Mouse (Mus musculus) CH12.LX (cell line): ENCODE data around the gene Lrp5. TPM values are rescaled to one million over a fixed set of nuclear protein-coding genes. Genes with fewer than 3 reads are reported as not detected.

ENCODE experiments used
- DNase-seq: peaks from one replicate; pipeline ENCODE4 v3.0.0-alpha.2; 2013; ENCODE audit errors: extremely low read depth
- H3K27ac ChIP-seq: 2 replicates; pipeline ENCODE4 v1.5.1; 2012; ENCODE audit warnings: low read depth, mild to moderate bottlenecking, control low read depth, moderate library complexity; ENCODE audit not compliant: insufficient read depth
- H3K27me3 ChIP-seq: replicated peaks from 2 replicates; pipeline ENCODE3; 2012; ENCODE audit warnings: inconsistent platforms
- H3K36me3 ChIP-seq, 2 experiments: replicated peaks in 1 of 2; 2 replicates each; pipeline versions ENCODE3 to v1.6.1; 2012; ENCODE audit warnings: inconsistent platforms in 1 of 2, low read length in 1 of 2, mild to moderate bottlenecking in 1 of 2, mixed read lengths in 1 of 2, moderate library complexity in 1 of 2; ENCODE audit not compliant: control insufficient read depth in 1 of 2, insufficient read depth in 1 of 2
- H3K4me1 ChIP-seq, 2 experiments: 2 replicates each; pipeline ENCODE4 v1.6.1; 2012; ENCODE audit warnings: inconsistent platforms in 1 of 2, moderate library complexity in 1 of 2; ENCODE audit not compliant: insufficient read depth in 2 of 2, control insufficient read depth in 1 of 2
- H3K4me2 ChIP-seq: 2 replicates; pipeline ENCODE4 v1.6.1; 2012; ENCODE audit warnings: low read depth, mild to moderate bottlenecking, control low read depth; ENCODE audit not compliant: poor library complexity, insufficient read depth, severe bottlenecking
- H3K4me3 ChIP-seq, 3 experiments: fragments of 150-350 bp in 1 of 3; sonication (generic) in 1 of 3; replicated peaks in 1 of 3; 2 replicates each; pipeline versions ENCODE3 to v1.5.1; 2011 to 2012; ENCODE audit warnings: low read depth in 2 of 3, low read length in 2 of 3, mild to moderate bottlenecking in 2 of 3, moderate library complexity in 2 of 3, control low read depth in 1 of 3, improper control_type of control experiment in 1 of 3, inconsistent platforms in 1 of 3, mixed read lengths in 1 of 3; ENCODE audit not compliant: poor library complexity in 1 of 3
- H3K79me2 ChIP-seq: replicated peaks from 2 replicates; pipeline ENCODE4 v1.6.1; 2012; ENCODE audit warnings: mild to moderate bottlenecking, moderate library complexity; ENCODE audit not compliant: control insufficient read depth, poor library complexity, insufficient read depth, severe bottlenecking; ENCODE audit errors: extremely low read depth
- H3K9ac ChIP-seq: 2 replicates; pipeline ENCODE4 v1.6.1; 2012; ENCODE audit warnings: low read depth, mild to moderate bottlenecking, control low read depth, moderate library complexity; ENCODE audit not compliant: insufficient read depth
- H3K9me3 ChIP-seq: replicated peaks from 2 replicates; pipeline ENCODE3; 2012; ENCODE audit warnings: low read length, inconsistent platforms, mixed read lengths
- BHLHE40 ChIP-seq: IDR thresholded peaks from 2 replicates; pipeline ENCODE4 v1.6.1; 2011; ENCODE audit warnings: mild to moderate bottlenecking, low read depth, low read length, improper control_type of control experiment
- CHD1 ChIP-seq: IDR thresholded peaks from 2 replicates; pipeline ENCODE4 v1.6.1; 2012; ENCODE audit warnings: low read depth, low read length, improper control_type of control experiment, inconsistent platforms
- EP300 ChIP-seq: IDR thresholded peaks from 2 replicates; pipeline ENCODE4 v1.6.1; 2011; ENCODE audit warnings: low read length, improper control_type of control experiment
- IRF4 ChIP-seq: IDR thresholded peaks from 2 replicates; pipeline ENCODE4 v1.6.1; 2014; ENCODE audit warnings: low read depth, mild to moderate bottlenecking, inconsistent platforms, low read length, improper control_type of control experiment
- JUN ChIP-seq: IDR thresholded peaks from 2 replicates; pipeline ENCODE4 v1.6.1; 2011; ENCODE audit warnings: low read depth, mild to moderate bottlenecking, low read length, improper control_type of control experiment, moderate library complexity; ENCODE audit not compliant: insufficient read depth
- JUND ChIP-seq: conservative IDR thresholded peaks from 2 replicates; pipeline ENCODE4 v1.6.1; 2011; ENCODE audit warnings: low read depth, low read length, improper control_type of control experiment
- MAFK ChIP-seq: IDR thresholded peaks from 2 replicates; pipeline ENCODE4 v1.6.1; 2011; ENCODE audit warnings: low read length, improper control_type of control experiment; ENCODE audit not compliant: insufficient replicate concordance
- MAX ChIP-seq: IDR thresholded peaks from 2 replicates; pipeline ENCODE4 v1.6.1; 2011; ENCODE audit warnings: low read length, improper control_type of control experiment
- MEF2A ChIP-seq: IDR thresholded peaks from 2 replicates; pipeline ENCODE4 v1.6.1; 2014; ENCODE audit warnings: low read depth, mild to moderate bottlenecking, inconsistent platforms, low read length, improper control_type of control experiment, borderline replicate concordance
- MXI1 ChIP-seq: IDR thresholded peaks from 2 replicates; pipeline ENCODE4 v1.6.1; 2011; ENCODE audit warnings: mild to moderate bottlenecking, low read depth, low read length, improper control_type of control experiment
- MYC ChIP-seq: IDR thresholded peaks from 2 replicates; pipeline ENCODE4 v1.6.1; 2011; ENCODE audit warnings: low read depth, mild to moderate bottlenecking, improper control_type of control experiment, low read length
- RAD21 ChIP-seq: IDR thresholded peaks from 2 replicates; pipeline ENCODE4 v1.6.1; 2011; ENCODE audit warnings: low read depth, mild to moderate bottlenecking, low read length, improper control_type of control experiment, moderate library complexity
- RCOR1 ChIP-seq: conservative IDR thresholded peaks from 2 replicates; pipeline ENCODE4 v1.6.1; 2012; ENCODE audit warnings: low read depth, mild to moderate bottlenecking, inconsistent platforms, low read length, improper control_type of control experiment
- TBP ChIP-seq: conservative IDR thresholded peaks from 2 replicates; pipeline ENCODE4 v1.6.1; 2011; ENCODE audit warnings: low read depth, low read length, improper control_type of control experiment
- UBTF ChIP-seq: IDR thresholded peaks from 2 replicates; pipeline ENCODE4 v1.6.1; 2012; ENCODE audit warnings: low read depth, mild to moderate bottlenecking, inconsistent platforms, low read length, improper control_type of control experiment, moderate library complexity
- dilution Hi-C: fragments of 300-500 bp; cut with MboI; formaldehyde crosslinking; loops from 2 replicates; pipeline ENCODE4 v1.14.3; 2020; ENCODE audit warnings: low sequenced_read_pairs; ENCODE audit not compliant: extremely low pct_unique_long_range_greater_than_20kb, extremely low pct_ligation_motif_present
- in situ Hi-C: fragments of 300-500 bp; cut with MboI; formaldehyde crosslinking; loops from 3 replicates; pipeline ENCODE4 v1.14.3; 2019; ENCODE audit warnings: low sequenced_read_pairs, low pct_ligation_motif_present, low pct_unique_long_range_greater_than_20kb, mixed read lengths
- polyA plus RNA-seq: library from polyadenylated mRNA; unstranded; fragments of >175 nt; gene quantifications from 2 replicates; pipeline ENCODE4 v1.2.1, GENCODE M21; 2012; ENCODE audit warnings: low read depth; ENCODE audit not compliant: insufficient read length
- total RNA-seq, 2 experiments: library from RNA; depleted of rRNA; stranded (reverse); fragments of 300-350 nt in 1 of 2; fragments of >200 nt in 1 of 2; gene quantifications; 2 replicates each; pipeline ENCODE4 v1.2.3; 2012 to 2014

The Lrp5 gene
- total and polyA plus RNA-seq, 3 experiments, result 0.13 to 1.4 (median 1.1) TPM

DNA sequence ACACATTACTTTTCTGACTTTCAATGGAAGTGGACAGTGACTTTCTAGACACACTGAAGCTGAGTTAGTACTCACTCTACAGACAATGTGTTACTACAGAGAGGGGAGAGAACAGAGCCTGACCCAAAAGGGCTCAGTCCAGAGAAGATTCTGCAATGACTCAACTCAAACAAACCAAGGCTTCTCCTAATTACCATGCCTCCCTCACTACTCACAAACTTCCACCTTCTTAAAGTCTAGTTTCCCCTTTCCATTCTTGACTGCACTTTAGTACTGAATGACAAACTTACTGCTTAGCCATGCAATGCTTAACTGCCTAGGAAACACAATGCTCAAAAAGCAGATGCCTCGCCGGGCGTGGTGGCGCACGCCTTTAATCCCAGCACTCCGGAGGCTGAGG is 148.7 kb downstream of the Lrp5 start:
- peak; percentile 89 for DNase-seq
- Histone ChIP-seq H3K36me3 (peaks cover 7 to 39% of the 10 kb centered on the region in 2 experiments), H3K27ac (peak overlapping the region; percentile 100), H3K9me3 (no peaks in the 10 kb centered on the region), H3K27me3 (no peaks in the 10 kb centered on the region), H3K9ac (peak overlapping the region; percentile 50; the same call in 1 of the 2 replicates), H3K4me2 (peak overlapping the region; percentile 55), H3K4me3 (no peak overlapping the region), H3K4me1 (peaks cover 27 to 66% of the 10 kb centered on the region in 2 experiments), H3K79me2 (peaks cover 70% of the 10 kb centered on the region)
- TF ChIP-seq MEF2A (peak; percentile 63), EP300 (peak; percentile 75), JUN (peak; percentile 23; the same call in 1 of the 2 replicates), BHLHE40 (0 out of 2 replicates have a peak, but pooled peaks have one; percentile 7), IRF4 (peak; percentile 74; the same call in 1 of the 2 replicates), JUND (peak; percentile 66), UBTF (no peak), MYC (peak; percentile 83), CHD1 (no peak), TBP (peak; percentile 66; the same call in 1 of the 2 replicates), MAFK (peak; percentile 41; the same call in 1 of the 2 replicates), RCOR1 (no peak), MAX (peak; percentile 28; the same call in 1 of the 2 replicates), MXI1 (peak; percentile 50; the same call in 1 of the 2 replicates), RAD21 (no peak)
- dilution Hi-C loops (no loop called here), in situ Hi-C loops (no loop called here)

- Histone ChIP-seq H3K9ac (peak overlapping the region; percentile 58; the same call in 1 of the 2 replicates), H3K4me3 (no peak overlapping the region), H3K79me2 (peaks cover 75% of the 10 kb centered on the region), H3K27me3 (no peaks in the 10 kb centered on the region), H3K4me1 (peaks cover 33 to 87% of the 10 kb centered on the region in 2 experiments), H3K36me3 (peaks cover 7 to 25% of the 10 kb centered on the region in 2 experiments), H3K9me3 (no peaks in the 10 kb centered on the region), H3K27ac (peak overlapping the region; percentile 16; the same call in 1 of the 2 replicates), H3K4me2 (no peak overlapping the region; the same call in 1 of the 2 replicates)
- dilution Hi-C loops, result no loop called here
- TF ChIP-seq MAX (no peak), MEF2A (peak; percentile 58; the same call in 1 of the 2 replicates)
- peak; percentile 42 for DNase-seq
- in situ Hi-C loops, result no loop called here
Observed at GRCm38 (mm10) chr19:3534945-3535344, 151.4 kb downstream of the Lrp5 start.

Other genes starting within 250 kb of the Lrp5 start
- gene Ppp6r3, start 110.8 kb downstream of the Lrp5 start, total RNA-seq (2012; rRNA removed), result 67.0 and 68.5 TPM in 2 replicates
- 94.6 and 104 TPM in 2 replicates for gene Ppp6r3, start 110.8 kb downstream of the Lrp5 start, total RNA-seq (2014; rRNA removed)
- gene Ppp6r3, start 110.8 kb downstream of the Lrp5 start, polyA plus RNA-seq, result 66.2 and 72.3 TPM in 2 replicates
- gene 1810055G02Rik, start 21.7 kb upstream of the Lrp5 start, total RNA-seq (2012; rRNA removed), result 7.9 and 8.0 TPM in 2 replicates
- gene 1810055G02Rik, start 21.7 kb upstream of the Lrp5 start, total RNA-seq (2014; rRNA removed), result 4.9 and 5.6 TPM in 2 replicates
- 9.5 and 10.8 TPM in 2 replicates for gene 1810055G02Rik, start 21.7 kb upstream of the Lrp5 start, polyA plus RNA-seq
- 10.9 and 11.0 TPM in 2 replicates for gene Kmt5b, start 80.9 kb upstream of the Lrp5 start, total RNA-seq (2012; rRNA removed)
- 13.9 and 15.1 TPM in 2 replicates for gene Kmt5b, start 80.9 kb upstream of the Lrp5 start, total RNA-seq (2014; rRNA removed)
- 16.6 and 24.2 TPM in 2 replicates for gene Kmt5b, start 80.9 kb upstream of the Lrp5 start, polyA plus RNA-seq
- 10.1 and 10.3 TPM in 2 replicates for gene Chka, start 165.2 kb upstream of the Lrp5 start, total RNA-seq (2012; rRNA removed)
- gene Chka, start 165.2 kb upstream of the Lrp5 start, total RNA-seq (2014; rRNA removed), result 7.6 and 8.0 TPM in 2 replicates
- gene Chka, start 165.2 kb upstream of the Lrp5 start, polyA plus RNA-seq, result 11.6 and 13.0 TPM in 2 replicates
- 46.6 and 53.2 TPM in 2 replicates for gene Tcirg1, start 220.6 kb upstream of the Lrp5 start, total RNA-seq (2012; rRNA removed)
- 48.5 and 51.6 TPM in 2 replicates for gene Tcirg1, start 220.6 kb upstream of the Lrp5 start, total RNA-seq (2014; rRNA removed)
- gene Tcirg1, start 220.6 kb upstream of the Lrp5 start, polyA plus RNA-seq, result 62.8 and 67.2 TPM in 2 replicates
- gene Ndufs8, start 226.2 kb upstream of the Lrp5 start, total RNA-seq (2012; rRNA removed), result 216 TPM in 2 replicates
- 196 and 248 TPM in 2 replicates for gene Ndufs8, start 226.2 kb upstream of the Lrp5 start, total RNA-seq (2014; rRNA removed)
- gene Ndufs8, start 226.2 kb upstream of the Lrp5 start, polyA plus RNA-seq, result 182 and 195 TPM in 2 replicates
- 5.7 and 8.1 TPM in 2 replicates for gene Aldh3b1, start 243.2 kb upstream of the Lrp5 start, total RNA-seq (2012; rRNA removed)
- gene Aldh3b1, start 243.2 kb upstream of the Lrp5 start, total RNA-seq (2014; rRNA removed), result 3.7 and 5.9 TPM in 2 replicates
- gene Aldh3b1, start 243.2 kb upstream of the Lrp5 start, polyA plus RNA-seq, result 7.4 and 8.1 TPM in 2 replicates
- gene Unc93b1, start 248.6 kb upstream of the Lrp5 start, total RNA-seq (2012; rRNA removed), result 77.9 and 84.7 TPM in 2 replicates
- gene Unc93b1, start 248.6 kb upstream of the Lrp5 start, total RNA-seq (2014; rRNA removed), result 72.7 and 82.3 TPM in 2 replicates
- gene Unc93b1, start 248.6 kb upstream of the Lrp5 start, polyA plus RNA-seq, result 105 and 117 TPM in 2 replicates